Mouse (Mus musculus): ENCODE data around the gene Gucy1b2.

The Gucy1b2 gene

DNA sequence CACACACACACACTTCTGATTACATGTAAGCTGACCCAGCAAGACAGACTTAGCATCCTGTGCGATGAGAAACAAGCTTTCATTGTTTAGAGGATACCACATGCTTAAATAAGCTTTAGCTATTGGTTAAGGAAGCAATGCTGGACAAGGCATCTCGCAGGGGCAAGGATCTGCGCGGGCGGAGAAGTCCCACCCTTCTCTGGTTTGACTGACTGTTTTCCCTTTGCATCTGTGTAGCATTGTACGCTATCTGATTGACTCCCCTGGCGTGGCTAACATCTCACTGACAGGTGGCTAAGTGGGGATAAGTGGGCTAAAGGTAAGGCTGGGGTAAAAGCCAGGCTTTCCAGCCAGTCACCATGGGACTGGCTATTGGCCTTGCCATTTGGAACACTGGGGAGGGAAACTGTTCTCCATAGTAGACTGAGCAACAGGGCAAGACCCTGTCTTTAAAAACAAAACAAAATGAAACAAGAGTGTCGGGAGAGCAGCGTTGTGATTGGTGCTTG, at the start of gene Gucy1b2:
Gene Gucy1b2 (minus strand): TSS at position 51 of the 509 bp plus-strand sequence.
- DNase-seq (ENCODE audit: low read depth, low spot score): no peak

DNA sequence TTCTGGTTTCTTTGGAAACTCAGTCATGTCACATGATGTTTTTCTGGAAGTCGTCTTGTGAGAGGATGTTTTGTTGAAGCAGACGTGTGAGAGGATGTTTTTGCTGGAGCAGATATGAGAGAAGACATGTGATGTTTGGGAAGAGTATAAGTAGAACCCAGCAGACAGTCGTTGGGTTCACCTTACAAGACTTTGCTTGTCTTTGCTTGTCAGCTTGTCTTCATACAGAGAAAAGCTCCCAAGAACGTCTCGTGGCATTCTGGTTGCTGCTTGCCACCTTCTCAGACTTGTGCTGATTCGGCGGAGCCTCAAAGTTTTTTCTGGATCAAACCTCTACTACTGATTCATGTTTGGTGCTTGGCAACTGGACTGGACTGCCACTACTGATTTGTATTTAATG, 41.3 kb upstream of the Gucy1b2 start:
- no peak for DNase-seq (ENCODE audit: low read depth, low spot score)

DNA sequence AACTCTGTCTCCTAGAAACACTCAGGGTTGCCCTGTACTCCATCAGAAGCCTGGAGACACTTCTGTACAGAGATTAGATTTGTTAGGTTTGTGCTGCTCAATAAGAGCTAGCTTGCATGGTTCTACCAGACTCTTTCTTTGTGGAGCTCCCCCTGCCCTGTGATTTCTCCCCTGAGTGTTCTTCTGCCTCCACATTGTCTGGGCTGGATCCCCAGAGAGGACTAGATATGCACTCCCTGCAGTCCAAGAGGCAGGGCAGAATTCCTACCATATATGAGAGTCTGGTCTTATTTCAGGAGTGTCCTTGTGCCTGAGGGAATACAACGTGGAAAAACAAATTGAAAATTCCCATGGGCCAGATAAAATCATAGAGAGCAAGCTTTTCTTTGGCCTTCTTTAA, 40.4 kb upstream of the Gucy1b2 start:
- no peak for DNase-seq (ENCODE audit: low read depth, low spot score)

DNA sequence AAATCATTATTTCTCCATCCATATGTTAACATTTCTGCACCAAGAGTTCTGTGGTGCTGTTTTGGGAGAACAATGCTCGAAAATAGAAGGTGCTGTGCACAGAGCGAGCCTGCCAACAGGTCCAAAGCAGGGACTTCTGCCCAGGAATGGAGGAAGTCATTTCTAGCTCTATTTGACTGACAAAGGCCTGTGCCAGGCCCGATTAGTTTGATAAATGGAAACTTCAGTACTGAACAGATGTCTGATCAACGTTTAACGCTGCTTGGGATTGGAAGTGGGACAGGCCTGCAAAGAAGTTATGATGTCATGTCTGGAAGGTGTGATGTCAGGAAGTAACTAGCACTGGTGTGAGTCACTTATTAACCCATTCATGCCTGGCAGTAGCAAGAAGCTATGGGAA, 37.4 kb upstream of the Gucy1b2 start:
- DNase-seq (ENCODE audit: low read depth, low spot score): peak; percentile 44

DNA sequence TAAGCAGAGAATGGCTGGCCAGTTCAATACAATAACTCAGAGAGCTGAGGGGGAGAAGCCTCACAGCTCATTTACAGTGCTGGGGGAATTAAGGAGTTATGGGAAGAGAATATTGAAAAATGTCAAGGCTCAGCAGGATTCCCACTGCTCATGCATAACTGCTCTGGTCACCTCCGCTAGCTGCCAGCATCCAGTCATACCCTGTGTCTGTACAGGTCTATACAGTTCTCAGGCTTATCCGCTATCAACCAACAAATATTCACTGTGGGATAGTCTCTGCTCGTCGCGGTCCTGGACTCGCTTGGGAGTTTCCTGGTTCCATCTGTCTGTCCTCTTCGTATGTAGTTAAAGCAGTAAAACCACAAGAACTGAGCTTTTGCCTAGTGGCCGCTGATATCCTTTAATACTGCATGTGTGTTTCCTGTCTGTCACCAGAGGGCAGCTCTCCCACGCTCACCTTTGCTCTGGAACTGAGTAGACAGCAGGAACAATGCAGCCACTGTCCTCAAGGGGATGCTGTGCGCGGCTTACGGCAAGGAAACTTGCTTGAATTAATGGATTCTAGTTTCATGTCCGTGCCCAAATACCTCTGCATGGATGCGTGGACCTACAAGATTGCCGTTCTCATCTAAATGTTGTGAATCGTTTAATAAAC, 36.2 kb upstream of the Gucy1b2 start:
- DNase-seq (ENCODE audit: low read depth, low spot score): peak; percentile 71

DNA sequence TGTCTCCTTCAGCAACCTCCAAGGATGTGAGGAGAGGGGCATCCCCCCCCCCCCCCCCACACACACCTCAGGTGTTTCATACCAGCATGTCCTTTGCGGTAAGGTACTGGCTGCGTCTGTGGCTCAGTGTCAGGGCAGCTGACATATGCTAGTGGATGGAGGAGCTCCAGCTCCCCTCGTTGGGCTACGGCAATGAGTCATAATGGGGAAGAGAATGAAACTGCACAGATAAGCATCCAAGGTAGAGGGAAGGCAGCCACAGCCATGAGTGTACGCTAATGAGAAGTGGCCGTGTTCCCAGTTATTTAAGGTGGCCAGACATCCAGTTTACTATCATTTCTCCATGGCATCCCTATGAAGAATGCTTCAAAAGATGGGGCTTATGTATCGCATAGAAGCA, 32.2 kb upstream of the Gucy1b2 start:
- DNase-seq (ENCODE audit: low read depth, low spot score): no peak

DNA sequence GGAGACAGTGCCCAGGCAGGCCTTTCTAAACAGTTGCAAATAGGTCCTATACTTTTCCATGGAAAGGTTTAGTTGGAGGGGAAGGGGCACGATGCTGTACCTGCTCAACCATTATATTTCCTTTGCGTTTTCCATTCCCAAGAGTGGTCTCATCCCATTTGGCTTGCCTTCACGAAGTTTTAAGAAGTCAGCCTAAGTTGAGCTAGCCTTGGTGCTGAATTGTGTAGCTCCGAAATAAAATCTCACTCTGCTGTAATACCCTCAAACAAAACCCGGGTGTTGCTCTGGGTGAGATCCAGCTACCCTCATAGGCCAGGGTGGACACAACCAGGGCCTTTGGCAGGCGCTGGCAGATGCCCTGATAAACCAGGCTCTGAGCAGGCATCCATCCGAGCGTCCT, 25.3 kb upstream of the Gucy1b2 start:
- no peak for DNase-seq (ENCODE audit: low read depth, low spot score)

DNA sequence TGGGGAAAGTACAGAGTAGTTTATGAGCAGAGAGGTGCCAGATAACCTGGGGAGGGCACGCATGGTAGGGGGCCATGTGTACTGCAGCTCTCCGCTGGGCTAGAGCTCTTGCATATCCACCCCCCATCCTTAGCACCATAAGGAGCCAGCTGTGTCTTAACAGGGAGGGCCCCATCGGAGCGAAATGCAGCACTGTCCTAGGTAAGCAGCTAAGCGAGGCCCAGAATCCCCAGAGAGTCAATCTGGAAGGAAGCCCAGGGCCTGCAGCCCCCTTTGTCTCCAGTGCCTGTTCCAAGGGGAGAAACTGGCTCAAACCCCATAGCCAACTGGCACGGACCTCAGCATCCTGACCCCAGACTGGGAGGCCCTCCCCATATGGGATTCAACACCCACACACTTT, 23.3 kb upstream of the Gucy1b2 start:
- no peak for DNase-seq (ENCODE audit: low read depth, low spot score)

DNA sequence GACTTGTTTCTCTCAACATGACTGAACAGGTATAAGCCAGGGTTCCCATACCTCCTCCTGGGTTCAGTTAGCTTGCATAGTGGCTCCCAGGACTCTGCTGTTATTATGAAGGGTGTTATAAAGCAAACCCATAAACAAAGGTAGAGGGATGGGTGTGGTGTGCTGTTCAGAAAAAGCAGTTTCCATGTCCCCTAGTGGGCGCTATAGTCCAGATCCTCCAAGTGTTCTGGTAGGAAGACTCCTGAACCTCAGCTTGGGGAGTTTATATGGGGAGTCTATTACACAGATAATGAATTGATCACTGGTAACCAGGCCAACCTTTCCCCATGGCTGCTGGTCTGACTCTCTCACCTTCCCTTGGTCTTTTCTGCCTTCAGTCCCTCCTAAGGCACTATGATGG, 18.4 kb upstream of the Gucy1b2 start:
- DNase-seq (ENCODE audit: low read depth, low spot score): peak; percentile 51

DNA sequence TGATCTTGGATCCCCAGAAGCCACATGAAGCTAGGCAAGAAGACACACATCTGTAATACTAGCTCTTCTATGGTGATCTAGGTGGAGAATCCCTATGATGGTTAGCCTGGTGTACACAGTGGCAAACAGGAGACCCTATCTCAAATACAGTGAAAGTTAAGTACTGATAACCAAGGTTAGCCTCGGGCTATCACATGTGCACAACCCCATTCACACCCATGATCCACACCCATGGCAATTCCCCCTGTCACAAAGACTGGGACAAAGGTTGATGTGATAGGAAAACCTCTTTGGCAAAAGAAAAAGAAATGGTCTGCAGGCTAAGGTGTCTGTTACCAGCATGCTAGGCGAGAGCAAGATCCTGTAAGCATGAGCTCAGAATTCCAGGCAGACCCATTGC, 16.0 kb upstream of the Gucy1b2 start:
- DNase-seq (ENCODE audit: low read depth, low spot score): no peak

DNA sequence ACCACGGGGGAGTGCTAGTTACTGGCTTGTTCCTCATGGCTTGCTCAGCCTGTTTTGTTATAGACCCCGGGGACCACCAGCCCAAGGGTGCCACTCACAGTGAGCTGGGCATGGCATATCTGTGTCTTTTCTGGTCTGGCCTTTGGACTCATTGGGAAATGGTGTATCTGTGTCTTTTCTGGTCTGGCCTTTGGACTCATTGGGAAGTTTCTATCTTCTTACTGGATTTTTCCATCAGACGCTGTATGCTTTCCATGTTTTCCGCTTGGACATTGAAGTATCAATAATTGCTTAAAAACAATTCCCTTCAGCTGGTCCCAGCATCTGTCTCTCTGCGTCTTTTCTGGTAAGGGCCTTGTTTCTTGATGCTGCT, 12.7 kb upstream of the Gucy1b2 start:
- DNase-seq (ENCODE audit: low read depth, low spot score): no peak

DNA sequence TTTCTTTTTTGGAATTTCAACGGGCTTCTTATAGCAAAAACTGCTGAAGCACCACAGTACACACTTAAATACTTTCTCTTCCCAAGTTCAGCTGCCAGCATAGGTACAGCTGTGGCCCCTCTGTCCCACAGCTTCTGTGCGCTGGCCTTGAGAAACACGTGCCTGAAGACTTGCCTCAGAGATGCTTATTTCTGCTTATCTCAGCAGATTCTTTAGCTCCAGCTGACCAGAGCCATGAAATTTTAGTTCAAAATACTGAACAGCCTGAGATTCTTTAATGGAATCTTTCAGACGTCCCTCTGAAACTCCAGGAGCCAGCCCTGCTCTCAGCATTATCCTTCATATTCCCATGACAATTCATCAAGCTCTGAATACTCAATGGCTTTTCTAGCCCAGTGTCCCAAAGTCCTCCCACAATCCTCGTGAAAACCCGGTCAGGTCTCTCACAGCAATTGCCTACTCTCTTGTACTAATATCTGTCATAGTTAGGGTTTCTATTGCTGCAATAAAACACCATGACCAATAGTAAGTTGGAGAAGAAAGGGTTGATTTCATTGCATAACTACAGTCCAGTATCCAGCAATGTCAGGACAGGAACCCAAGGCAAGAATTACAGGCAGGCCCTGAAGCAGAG, 12.1 kb upstream of the Gucy1b2 start:
- DNase-seq (ENCODE audit: low read depth, low spot score): no peak

DNA sequence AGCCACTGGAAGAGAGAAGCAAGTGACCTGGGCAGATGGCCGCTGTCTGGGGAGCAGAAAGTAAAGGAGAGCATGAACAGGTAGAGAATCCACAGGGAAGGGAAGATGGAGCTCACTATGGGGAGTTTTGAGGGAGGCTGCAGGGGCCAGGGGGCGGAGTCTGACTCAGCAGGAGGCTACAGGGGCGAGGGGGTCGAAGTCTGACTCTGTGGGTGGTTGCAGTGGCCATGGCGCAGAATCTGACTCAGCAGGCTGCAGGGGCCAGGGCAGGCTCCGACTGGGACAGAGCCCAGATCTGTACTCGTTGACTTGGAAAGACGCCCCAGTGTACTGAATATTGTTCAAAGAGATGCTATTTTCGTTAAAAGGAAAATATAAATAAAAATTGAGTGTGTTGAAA, 8.9 kb upstream of the Gucy1b2 start:
- DNase-seq (ENCODE audit: low read depth, low spot score): peak; percentile 48

DNA sequence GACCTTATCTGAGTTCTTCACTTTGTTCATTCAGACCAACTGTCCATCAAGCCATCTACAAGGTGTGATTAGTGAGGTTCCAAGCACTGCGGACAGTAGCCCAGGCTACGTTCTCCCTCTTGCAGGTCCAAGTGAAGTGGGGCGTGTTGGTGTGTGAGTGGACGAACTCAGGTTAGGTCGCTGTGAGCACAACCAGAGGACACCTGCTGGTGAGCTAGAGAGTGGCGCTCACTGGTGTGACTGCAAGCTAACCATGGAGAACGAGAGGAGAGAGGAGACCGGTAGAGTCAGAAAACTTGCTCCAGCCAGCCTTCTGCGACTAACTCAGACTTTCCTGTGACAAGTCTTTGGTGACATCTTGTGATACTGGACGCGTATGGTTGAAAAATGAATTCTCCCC, 3.5 kb upstream of the Gucy1b2 start:
- DNase-seq (ENCODE audit: low read depth, low spot score): peak; percentile 19

DNA sequence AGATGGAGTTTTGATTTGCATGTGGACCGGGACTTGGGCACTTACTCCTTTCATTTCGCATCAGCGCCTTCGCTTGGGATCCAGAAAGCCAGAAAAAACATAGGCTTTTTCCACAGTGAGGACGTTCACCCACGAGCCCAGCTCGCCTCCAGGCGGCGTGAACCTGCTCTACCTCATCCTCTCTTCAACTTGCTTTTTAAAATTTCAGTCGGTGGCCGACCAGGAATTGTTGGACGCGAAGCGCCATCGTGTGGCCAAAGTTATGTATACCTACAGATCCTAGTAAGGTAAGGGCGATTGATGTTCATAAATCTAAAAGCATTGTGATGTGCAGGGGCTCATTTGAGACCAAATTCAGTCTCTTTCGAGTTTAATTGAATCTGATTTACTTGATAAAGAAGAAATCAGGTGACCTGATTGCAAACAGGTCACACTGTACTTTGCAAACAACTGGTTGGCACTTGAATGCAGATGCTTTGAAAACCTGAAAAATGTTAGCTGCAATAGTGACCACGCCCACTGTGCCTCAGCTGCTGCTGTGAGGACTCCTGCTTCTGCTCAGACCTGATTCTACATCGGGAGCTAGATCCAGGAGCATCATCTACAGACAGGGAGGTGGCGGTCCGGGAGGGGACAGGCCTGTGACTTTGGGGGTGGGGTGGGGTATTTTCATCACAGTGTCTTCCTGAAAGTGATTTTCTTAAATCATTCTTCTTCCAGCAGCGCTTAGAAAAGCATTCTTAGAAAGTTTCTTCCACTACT, 1.5 kb upstream of the Gucy1b2 start:
- peak; percentile 90 for DNase-seq (ENCODE audit: low read depth, low spot score)

DNA sequence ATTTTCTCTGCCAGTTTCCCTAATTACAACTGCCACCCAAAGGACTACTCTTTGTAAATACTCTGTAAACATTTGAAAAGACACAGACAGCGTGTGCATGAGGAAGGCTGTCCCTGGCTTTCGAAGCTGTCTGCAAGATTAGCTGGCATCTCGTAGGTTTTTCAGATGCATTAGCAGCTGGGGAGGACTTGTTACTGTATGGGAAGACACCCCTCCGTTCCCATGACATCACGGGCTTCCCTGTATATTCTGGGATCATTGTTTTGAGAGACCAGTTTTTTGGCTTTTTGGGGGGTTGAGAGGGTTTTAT, 564 bp downstream of the Gucy1b2 start:
- no peak for DNase-seq (ENCODE audit: low read depth, low spot score)

DNA sequence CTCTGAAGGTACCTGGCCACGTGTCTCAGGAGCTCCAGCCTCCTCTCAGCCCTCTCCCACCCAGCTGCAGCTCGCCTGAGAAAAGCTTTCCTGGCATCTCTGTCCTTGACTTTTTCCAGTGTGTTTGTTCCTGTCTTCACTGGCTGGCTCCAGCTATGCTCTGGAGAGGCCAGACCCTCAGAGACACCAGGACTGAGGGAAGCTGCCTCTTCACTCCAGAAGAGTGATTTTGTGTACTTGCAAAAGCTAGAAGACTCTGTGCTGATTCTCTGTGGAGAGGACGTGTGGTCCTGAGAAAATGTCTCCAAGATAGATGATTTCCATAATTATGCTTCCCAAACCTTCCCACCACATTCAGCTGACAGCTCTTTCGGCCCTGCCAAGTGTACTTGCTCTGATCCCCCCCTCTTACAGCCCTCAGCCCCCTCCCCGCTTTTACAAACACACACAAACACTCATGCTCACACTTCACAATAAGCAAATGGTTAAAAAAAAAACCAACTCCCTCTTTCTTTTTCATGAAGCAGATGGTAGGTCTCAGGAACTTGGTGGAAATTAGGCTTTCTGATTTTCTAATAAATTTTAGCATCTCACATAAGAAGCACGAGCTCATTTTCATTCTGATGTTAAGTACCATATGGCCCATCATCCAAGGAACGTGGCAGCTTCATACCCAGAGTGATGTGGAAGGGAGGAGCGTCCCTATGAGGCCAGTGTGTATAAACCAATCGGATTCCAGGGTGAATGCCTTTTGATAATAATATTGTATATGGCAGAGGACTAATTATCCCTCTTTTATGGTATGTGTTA, 1.1 kb downstream of the Gucy1b2 start:
- DNase-seq (ENCODE audit: low read depth, low spot score): no peak

DNA sequence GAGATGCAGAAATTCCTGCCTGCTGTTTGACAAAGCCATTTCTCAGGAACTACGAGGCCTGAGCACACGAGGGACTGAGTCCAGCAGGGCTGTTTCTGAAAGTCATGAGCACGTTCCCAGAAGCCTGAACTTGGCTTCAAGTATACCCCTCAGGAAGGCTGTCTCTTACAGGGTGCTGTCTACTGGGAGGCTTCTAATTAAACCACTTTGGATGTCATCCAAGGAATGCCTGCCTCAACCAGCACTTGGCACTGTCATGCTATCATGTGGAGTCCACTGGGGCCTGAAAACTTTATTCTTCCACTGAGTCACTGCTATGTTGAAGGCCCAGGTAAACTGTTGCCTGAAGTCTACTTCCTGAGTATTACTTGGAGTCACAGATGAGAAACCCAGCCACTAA, 2.0 kb downstream of the Gucy1b2 start:
- DNase-seq (ENCODE audit: low read depth, low spot score): no peak

DNA sequence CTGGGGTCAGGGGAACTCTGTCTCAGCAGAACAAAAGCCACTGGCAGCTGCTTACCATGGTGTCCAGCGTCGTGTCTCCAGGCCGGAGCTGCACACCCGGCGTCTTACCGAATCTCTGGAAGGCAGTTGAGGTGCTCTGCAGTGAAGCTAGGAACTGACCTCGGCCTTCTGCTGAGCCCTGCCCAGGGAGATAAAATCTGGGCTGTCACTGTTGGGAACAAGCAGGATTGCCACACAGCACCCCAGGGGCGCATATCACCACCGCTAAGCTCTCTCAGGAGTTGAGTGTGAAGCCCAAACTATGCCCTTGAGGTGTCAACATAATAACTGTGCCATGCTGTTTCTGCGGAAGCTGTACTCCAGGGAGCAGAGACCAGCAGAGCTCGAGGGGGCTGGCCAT, 2.8 kb downstream of the Gucy1b2 start:
- DNase-seq (ENCODE audit: low read depth, low spot score): no peak

DNA sequence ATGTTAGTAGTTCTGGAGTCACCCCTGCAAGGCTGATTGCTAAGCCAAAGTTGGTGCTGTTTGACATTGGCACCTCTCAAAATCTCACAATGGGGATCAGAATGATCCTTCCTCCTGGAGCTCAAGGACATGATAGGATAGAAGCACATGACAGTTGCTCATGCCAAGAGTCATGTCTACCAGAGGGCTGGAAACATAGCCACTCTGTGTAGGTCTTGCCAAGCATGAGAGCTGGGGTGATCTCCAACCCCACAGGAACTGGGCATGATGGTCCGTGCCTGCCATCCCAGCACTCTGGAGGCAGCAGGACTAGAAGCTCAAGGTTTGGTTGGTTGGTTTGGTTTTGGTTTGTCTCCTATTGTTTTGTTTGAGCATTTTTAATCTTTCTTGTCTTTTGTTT, 5.4 kb downstream of the Gucy1b2 start:
- no peak for DNase-seq (ENCODE audit: low read depth, low spot score)

DNA sequence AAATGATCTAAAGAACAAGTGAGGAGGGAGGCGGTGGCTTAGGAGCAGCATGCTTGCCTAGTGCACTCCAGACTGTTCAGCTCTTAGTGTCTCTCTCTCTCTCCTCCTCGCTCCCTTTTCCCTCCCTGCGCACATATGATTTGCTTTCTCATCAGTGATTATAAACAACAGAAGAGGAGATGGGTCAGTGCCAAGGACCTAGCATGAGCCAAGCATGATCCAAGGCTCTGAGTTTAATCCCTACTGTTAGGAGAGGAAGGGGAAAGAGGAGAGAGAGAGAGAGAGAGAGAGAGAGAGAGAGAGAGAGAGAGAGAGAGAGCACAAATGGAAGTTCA, 8.9 kb downstream of the Gucy1b2 start:
- no peak for DNase-seq (ENCODE audit: low read depth, low spot score)
